Mouse (Mus musculus): ENCODE data around the gene Parp14.
A peak's percentile ranks its signal among the peaks of the same experiment; 100 is the strongest.

DNA sequence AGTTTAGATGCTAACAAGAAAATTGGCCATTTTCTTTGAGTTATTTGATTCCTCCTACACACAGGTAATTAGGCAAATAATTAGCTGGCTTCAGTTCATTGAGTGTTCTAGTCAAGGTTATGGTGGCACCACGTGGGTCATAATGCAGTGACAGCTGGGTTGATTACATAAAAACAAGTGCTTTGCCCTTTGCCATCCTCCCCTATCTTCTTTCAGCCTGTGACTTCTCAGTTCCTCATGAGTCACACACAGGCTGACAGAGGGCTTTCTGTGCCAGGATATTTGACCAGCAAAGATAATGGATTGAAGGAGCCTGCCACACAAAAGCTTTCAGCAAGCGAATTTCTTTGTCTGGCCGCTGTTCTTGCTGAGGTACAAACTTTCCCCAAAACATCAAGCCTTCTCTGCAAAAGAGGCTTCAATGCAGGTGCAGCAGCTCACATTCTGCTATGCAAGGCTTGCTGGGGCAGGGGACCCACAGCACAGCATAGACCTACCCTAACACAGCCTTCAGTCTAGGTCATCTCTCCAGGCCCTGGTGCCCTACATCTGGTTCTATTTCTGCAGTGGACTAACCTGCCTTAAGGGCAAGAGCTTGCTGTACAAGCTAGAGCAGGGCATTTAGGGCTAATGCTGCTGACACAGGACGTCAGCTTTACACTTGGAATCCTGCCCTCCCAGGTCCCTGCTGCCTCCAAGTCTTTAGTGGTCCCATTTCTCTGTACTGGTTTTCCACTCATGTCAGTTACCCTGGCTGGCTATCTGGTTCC, 36.3 kb upstream of the Parp14 start:
- TF ChIP-seq CTCF (IDR thresholded peaks at IDR 0.05 in 2 of 3, conservative IDR thresholded peaks at IDR 0.05 in 1 of 3; ENCODE audit: control insufficient read depth in 1 of 3, insufficient read depth in 1 of 3, low read depth in 2 of 3, low read length in 3 of 3, poor library complexity in 1 of 3, severe bottlenecking in 1 of 3) (no peak), TAL1 (IDR thresholded peaks at IDR 0.05; ENCODE audit: low read length) (no peak), CHD2 (IDR thresholded peaks at IDR 0.05; ENCODE audit: low read length) (no peak), TBP (IDR thresholded peaks at IDR 0.05; ENCODE audit: low read depth, low read length) (no peak), POLR2AphosphoS5 (IDR thresholded peaks at IDR 0.05; ENCODE audit: borderline replicate concordance, low read depth, low read length) (no peak), SMC3 (IDR thresholded peaks at IDR 0.05; ENCODE audit: low read depth, low read length) (no peak), RAD21 (IDR thresholded peaks at IDR 0.05; ENCODE audit: low read depth, low read length) (no peak), MYB (IDR thresholded peaks at IDR 0.05; ENCODE audit: low read depth, low read length) (no peak), NELFE (IDR thresholded peaks at IDR 0.05; ENCODE audit: low read depth, low read length) (no peak), EP300 (IDR thresholded peaks at IDR 0.05; ENCODE audit: low read depth in 1 of 2, low read length in 2 of 2) (peak; percentile 59 to 78), USF1 (IDR thresholded peaks at IDR 0.05; ENCODE audit: low read depth, low read length) (peak; percentile 72; the same call in 1 of the 2 replicates)

All from MEL (cell line).